Mouse (Mus musculus) lung, postnatal 10 days (tissue): ENCODE data around the gene Hid1.
"Not testable (repeated sequence)": the region's sequence is repeated elsewhere in the genome, so short reads cannot be mapped to it uniquely, and the experiment has no call there.

Experiments
- DNase-seq: peaks from one replicate; pipeline ENCODE4 v3.0.0; 2021

Gene Hid1

GRCm38 (mm10) chr11:115367395-115367944 is at the start of gene Hid1:
TSS of gene Hid1 (minus strand) at chr11:115367756.
- DNase-seq: peak; percentile 83

- DNase-seq: no peak
These were observed 42.0 kb upstream of the Hid1 start for GRCm38 (mm10) chr11:115409556-115409955.

- peak; percentile 49 for DNase-seq
These were observed 40.8 kb upstream of the Hid1 start for GRCm38 (mm10) chr11:115408266-115408920.

GRCm38 (mm10) chr11:115406858-115407401 is 39.4 kb upstream of the Hid1 start:
- DNase-seq: no peak

DNA sequence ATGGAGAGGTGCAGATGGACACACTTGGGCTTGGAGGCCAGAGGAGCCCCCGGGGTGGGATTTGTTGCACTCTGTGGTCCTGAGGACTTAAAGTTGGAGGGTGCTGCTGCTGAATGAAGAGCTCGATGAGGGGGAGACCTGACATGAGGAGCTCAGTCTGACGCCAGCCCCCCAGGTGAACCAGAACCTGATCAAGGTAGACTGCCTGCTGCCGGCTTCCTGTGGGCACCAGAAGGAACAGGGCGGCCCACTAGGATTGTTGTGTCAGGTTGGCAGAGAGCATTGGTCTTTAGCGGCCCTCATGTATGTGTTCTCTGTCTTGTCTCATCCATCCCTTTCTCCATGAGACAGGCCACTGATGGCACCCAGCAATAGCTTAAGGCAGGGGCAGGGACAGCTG is 38.2 kb upstream of the Hid1 start:
- no peak for DNase-seq

DNA sequence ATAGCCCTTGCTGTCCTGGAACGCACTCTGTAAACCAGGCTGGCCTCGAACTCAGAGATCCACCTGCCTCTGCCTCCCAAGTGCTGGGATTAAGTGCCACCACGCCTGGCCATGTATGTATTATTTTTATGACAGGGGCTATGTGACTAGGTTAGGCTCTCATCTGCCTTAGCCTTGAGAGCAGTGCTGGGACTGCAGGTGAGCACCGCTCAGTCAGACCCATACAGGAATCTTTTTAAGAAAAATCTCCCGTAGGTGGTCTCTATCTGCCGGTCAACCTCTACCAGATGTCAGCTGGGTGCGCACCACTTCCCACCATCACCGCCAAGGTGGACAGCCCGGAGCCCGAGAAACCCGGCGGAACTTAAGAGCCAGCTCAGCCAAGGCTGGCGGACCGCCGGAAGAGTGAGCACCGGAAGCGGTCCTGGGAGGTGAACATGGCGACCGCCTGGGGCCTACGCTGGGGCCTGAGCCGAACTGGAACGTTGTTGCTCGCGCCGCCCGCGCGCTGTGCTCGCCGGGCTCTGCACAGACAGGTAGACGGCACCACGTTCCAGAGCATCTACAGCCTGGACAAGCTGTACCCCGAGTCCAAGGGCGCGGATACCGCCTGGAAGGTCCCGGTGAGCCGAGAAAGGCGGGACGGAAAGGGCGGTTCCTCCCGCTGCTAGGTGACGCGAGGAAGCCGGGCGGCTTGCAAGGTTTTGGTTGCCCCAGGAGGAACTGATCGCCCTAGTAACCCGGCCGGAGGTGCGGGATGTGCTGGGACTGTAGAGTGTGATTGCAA is 36.0 kb upstream of the Hid1 start, which contains the start of gene Mrpl58:
Gene Mrpl58 (plus strand): TSS at position 415 of the 787 bp plus-strand sequence.
- DNase-seq: peak; percentile 90

DNA sequence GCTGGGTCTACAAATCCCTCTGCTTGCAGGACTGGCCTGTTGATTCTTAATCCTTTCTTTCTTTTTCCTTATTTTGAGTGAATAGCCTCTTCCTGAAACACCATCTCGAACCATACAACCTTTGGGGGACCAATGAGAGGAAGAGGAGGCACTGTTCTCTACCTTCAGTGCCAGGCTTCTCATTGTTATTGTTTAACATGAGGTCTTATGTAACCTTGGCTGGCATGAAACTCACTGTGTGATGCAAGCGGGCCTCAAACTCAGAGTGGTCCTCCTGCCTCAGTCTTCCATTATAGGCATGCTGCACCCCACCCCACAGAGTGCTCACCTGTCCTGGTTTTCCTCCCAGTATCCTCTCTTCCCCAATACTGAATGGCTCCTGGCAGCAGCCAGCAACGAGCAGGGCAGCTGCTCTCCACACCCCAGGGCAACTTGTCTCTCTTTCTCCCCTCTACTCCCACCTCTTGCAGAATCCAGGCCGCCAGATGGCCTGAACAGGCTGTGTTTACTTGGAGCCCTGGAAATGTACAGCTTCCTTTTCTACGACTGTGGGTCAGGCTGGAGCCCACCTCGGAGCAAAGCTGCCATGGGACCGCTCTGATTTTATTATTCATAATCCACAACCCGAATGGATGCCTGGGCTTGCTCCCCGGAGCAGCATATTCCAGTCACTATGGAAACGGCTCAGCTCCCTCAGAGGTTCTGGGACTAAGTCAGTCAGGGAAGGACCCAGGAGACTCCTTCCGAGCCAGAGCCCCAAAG is 33.3 kb upstream of the Hid1 start:
- DNase-seq: no peak

GRCm38 (mm10) chr11:115400126-115400525 is 32.6 kb upstream of the Hid1 start:
- no peak for DNase-seq

- peak; percentile 56 for DNase-seq
These were observed 30.5 kb upstream of the Hid1 start for GRCm38 (mm10) chr11:115398085-115398484.

- no peak for DNase-seq
These were observed 26.3 kb upstream of the Hid1 start for GRCm38 (mm10) chr11:115393721-115394325.

GRCm38 (mm10) chr11:115391358-115391757 is 23.8 kb upstream of the Hid1 start:
- DNase-seq: no peak

DNA sequence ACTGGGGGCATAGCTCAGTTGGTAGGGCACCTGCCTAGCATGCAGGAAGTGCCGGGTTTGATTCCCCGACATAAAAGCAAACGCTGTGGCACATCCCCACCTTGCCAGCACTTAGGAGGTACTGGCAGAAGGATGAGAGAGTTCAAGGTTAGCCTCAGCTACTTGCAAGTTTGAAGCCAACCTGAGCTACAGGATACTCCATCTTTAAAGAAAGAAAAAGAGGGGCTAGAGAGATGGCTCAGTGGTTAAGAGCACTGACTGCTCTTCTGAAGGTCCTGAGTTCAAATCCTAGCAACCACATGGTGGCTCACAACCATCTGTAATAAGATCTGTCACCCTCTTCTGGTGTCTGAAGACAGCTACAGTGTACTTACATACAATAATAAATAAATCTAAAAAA is 19.3 kb upstream of the Hid1 start:
- DNase-seq: not testable (repeated sequence)

DNA sequence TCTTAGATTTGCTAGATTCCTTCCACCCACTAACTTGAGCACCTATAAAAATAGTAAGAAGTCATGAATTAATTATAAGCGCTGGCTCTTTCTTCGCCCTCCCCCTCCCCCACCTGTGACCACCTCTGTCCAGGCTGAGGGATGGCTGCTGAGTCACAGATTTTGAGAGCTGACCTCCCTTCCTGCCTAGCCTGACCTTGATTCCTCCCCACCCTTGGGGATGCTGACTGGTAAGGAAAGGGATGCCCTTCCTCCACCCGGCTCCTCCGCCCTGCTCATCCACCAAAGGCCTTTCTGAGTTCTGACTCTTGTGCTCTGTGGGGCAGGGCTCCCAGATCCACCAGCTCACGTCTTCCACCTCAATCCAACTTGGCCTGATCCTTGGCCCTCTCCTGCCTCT is 17.0 kb upstream of the Hid1 start:
- peak; percentile 43 for DNase-seq

DNA sequence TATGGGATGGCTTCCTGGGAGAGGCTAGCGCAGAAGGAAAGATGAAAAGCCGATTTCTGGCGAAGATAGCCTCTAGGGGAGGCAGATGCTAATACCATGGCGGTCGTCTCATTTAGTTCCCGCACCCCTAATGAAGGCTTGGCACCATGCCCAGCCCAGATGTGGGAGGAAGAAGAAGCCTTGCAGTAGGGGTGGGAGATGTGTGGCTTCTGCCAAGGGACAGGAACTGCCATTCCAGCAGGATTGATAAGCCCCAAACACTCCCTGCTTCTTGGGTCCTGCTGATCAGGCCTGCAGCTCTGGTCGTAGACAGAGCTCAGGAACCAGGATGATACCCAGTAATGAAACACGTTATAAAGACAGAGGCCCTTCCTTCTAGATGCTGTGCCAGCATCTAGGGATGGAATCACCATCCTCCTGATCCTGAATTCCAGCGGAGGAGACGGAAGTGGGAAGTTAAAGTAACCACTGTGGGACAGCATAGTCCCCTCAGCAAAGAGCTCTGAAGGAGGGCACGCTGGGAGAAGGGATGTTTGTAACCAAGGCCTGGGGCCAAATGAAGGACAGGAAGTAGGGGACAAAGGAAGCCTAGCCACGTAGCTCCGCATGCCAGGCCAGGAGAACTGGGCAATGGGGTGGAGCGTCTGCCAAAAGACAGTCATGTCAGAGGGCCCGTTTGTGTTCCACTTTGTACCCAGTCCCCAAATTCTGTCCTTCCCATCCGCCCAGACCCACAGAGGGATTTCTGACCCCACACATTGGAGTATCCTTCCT is 16.3 kb upstream of the Hid1 start:
- peak; percentile 73 for DNase-seq

GRCm38 (mm10) chr11:115382891-115383290 is 15.3 kb upstream of the Hid1 start:
- peak; percentile 18 for DNase-seq

DNA sequence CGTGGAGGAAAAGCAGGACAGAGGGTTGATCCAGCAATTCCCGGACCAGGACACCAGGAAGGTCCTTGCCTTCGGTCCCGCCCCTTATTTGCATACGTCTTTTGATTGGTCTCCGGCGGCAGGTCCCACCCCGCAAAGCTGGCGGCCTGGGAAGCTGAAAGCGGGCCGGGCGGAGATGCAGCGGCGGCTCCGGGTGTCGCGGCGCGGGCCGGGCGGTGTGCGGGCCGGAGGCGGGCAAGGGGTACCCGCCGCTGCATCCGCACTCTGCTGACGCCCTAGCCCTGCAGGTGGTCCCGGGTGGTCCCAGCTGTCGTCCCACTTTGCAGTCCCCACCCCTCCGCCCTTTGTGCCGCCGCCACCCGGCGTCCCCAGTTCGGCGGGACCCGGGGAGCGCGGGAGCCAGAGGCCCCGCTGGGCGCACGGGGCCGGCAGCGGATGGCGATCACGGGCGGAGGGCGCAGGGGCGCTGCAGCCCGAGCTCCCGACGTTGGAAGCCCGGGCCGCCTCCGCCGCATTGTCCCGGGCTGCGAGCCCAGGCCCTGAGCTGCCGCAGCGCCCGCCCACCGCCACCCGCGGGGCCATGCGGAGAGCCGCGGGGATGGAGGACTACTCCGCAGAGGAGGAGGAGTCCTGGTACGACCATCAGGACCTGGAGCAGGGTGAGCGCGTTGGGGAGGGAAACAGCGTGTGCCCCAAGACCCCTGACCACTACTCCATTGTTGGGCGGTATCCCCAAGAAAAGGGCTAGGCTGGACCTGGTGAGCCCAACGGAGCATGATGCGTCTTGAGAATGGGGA is 14.4 kb upstream of the Hid1 start, which contains the start of gene Cdr2l:
Gene Cdr2l (plus strand): TSS at position 174 of the 797 bp plus-strand sequence.
- DNase-seq: peak; percentile 97

DNA sequence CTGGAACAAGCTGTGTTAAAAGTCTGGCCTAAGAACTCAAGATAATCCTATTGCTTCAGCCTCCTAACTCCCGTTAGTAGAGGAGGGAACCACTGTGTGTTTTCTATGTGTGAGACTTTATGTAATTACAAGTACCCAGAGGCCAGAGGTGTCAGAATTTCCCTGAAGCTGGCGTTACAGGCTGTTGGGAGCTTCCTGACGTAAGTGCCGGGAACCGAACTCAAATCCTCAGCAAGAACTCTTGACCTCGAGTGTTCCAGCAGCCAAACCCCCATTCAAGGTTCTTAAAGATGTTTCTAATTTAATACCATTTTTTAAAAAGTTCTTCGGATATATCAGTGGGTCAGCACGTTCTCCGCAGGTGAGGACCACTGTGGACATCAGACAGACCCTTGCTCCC is 13.7 kb upstream of the Hid1 start:
- DNase-seq: peak; percentile 32

DNA sequence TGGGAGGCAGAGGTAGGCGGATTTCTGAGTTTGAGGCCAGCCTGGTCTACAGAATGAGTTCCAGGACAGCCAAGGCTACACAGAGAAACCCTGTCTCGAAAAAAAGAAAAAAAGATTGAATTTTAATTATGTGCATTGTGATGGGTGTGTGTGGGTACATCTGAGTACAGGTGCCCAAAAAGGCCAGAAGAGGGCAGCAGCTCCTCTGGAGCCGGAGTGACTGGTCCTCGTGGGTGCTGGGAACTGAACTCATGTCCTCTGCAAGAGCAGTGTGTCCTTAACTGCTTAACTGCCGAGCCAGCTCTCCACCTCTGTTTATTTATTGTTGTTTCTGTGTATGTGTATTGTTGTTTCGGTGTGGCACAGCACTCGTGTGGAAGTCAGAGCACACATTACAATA is 10.3 kb upstream of the Hid1 start:
- no peak for DNase-seq

GRCm38 (mm10) chr11:115377254-115377653 is 9.7 kb upstream of the Hid1 start:
- DNase-seq: no peak

- no peak for DNase-seq
These were observed 9.2 kb upstream of the Hid1 start for GRCm38 (mm10) chr11:115376722-115377121.
